Mouse (Mus musculus): Measurements from ENCODE around the gene Mgat5b.
A peak's percentile ranks its signal among the peaks of the same experiment; 100 is the strongest.

The Mgat5b gene

DNA sequence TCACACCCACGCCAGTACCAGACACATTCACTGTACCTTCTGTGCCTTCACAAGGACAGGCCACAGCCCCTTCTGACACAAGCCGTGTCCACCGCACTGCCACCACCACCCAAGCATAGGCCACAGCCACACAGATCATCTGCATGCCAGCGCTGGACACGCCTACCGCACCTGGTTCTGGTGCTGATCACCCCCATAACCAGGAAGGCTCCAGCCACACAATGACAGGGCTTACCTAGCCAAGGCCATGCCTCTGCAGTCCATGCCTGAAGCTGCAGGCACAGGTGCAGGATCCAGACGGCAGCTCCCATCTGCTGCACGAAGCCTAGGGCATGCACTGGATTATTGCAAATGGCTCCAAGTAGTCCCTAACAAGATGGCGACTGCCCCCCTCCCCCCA, 54.8 kb downstream of the Mgat5b start:
- no peak for DNase-seq (ENCODE audit: low read depth in 1 of 2, low spot score in 2 of 2)

DNA sequence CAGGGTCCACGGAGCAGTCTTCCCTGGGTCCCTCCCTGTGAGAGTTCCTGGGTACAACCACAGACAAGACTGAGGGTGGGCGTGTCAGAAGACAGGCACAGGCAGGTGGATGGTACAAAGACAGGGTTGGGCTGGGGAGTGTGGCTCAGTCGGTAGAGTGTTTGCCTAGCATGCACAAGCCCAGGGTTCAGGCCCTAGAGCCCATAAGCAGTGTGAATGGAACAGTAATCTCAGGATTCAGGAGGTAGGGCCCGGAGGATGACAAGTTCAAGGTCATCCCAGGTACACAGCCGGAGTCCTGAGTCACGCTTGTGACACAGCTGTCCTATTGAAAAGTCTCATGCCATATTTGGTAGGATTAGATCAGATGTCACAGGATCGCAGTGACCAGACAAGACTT, 55.7 kb downstream of the Mgat5b start:
- DNase-seq (ENCODE audit: low read depth in 1 of 2, low spot score in 2 of 2): no peak

DNA sequence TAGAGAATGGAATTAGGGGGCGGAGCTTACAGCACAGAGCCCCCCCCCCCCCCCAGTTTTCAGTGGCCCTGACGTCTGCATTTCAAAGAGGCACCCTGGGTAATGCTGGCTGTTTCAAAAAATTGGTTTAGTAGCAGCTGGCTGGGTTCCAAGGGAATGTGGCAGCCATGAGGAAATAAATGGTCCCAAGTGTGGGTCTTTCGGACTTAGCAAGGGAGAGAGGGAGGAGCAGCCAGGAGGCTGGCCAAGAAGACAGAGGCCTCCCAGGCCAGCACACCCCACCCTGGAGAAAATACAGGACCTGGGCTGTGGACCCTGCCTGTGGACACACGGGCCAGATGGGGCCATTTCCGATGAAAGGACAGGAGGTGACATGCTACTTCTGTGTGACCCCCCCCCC, 61.6 kb downstream of the Mgat5b start:
- no peak for DNase-seq (ENCODE audit: low read depth in 1 of 2, low spot score in 2 of 2)

DNA sequence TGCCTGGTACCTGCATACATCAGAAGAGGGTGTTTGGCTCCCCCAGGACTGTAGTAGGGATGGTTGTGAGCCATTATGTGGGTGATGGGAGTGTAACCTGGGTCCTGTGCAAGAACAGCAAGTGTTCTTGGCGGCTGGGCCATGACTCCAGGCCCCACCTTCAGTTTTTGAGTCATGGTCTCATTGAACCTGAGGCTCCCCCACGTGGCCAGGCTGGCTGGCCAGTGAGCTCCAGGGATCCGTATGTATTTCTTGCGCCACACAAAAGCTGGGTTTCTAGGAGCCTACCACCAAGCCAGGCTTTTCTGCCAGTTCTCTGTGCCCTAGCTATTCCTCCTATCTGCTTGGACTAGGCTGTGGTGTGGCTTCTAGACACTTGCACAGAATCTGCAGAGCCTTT, 63.9 kb downstream of the Mgat5b start:
- DNase-seq (ENCODE audit: low read depth in 1 of 2, low spot score in 2 of 2): no peak

DNA sequence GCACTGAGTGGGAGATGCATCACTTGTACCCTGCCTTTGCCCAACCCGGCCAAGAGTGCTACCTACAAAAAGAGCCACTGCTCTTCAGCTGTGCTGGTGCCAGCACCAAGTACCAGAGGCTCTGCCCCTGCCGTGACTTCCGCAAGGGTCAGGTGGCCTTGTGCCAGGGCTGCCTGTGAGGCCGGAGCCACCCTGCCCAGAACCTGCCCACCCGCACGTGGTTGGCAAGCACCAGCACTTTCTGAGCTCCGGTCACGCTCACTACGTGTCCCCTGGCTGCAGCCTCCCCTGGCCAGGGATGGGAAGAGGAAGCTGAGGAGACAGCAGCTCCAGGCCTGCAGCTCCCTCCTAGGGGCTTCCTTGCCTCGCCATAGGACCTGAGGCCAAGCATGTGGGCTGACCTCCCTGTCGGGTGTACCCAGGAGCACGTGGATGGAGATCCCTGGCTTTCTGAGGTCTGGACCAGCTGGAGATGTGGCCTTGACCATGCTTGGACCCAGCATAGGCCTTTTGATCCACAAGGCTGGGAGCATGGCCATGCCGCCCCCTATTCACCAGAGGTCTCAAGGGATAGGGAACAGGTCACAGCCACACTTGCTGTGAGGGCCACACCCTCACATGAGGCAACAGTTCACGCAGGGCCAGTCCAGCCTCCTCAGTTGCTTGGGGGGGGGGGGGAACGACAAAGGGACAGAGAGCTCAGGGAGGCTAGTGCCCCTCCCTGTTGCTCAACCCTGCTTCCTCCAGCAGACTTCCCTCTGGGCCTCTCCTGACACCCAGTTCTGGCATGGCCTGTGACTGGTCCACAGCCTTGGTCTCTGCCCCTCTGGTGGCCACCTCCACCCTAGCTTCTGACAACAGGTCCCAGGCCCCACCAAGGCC, 67.1 kb downstream of the Mgat5b start:
- peak; percentile 41 to 59 for DNase-seq (ENCODE audit: low read depth in 1 of 2, low spot score in 2 of 2)

DNA sequence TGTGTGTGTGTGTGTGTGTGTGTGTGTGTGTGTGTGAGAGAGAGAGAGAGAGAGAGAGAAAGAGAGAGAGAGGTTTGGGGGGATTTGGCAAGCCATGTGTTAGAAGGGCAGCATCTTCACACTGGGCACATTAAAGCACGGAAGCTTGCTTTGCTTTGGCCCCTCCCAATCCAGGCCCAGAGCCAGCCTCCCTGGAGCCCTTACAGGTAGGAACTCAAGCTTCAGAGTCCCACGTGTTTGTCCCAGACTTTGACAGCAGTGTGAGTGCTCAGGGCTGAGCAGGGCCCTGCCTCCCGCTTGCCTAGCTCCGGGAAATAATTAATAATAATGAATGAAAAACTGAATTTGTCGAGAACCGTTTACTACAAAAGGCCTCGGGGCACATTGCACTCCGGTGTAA, 69.5 kb downstream of the Mgat5b start:
- no peak for DNase-seq (ENCODE audit: low read depth in 1 of 2, low spot score in 2 of 2)

DNA sequence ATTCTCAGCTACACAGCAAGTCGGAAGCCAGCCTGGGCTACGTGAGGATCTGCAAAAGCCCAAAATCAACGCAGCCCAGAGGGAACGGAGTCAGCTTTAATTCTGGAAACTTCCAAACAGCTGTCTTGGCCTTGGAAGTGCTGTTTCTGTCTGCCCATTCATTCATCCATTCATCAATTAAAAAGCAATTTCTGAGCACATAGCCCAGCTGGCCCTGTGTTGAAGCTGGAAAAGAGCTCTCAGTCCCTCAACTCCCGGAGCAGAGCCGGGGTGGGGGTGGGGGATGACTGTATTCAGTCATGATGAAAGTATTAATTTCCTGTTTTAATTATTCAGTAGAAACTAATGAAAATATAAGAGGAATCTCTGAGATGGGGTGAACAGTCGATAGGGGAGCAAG, 71.6 kb downstream of the Mgat5b start:
- DNase-seq (ENCODE audit: low read depth in 1 of 2, low spot score in 2 of 2): no peak

DNA sequence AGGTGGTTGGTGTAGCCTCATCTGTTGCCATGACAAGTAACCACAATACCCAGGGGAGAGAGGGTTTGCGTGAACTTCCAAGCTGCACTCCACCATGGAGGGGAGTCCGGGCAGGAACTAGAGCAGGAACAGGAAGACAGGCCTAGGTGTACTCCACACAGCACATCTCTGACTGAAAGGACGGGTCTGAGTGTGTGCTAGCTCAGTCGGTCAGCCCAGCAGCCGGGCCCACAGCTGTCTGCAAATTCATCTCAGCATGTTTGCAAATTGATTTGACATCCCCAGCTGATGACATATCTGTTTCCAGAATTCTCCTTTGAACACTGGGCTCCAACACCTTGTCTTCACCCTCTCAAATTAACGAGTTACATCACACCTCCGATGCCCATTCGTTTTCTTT, 72.7 kb downstream of the Mgat5b start:
- no peak for DNase-seq (ENCODE audit: low read depth in 1 of 2, low spot score in 2 of 2)

DNA sequence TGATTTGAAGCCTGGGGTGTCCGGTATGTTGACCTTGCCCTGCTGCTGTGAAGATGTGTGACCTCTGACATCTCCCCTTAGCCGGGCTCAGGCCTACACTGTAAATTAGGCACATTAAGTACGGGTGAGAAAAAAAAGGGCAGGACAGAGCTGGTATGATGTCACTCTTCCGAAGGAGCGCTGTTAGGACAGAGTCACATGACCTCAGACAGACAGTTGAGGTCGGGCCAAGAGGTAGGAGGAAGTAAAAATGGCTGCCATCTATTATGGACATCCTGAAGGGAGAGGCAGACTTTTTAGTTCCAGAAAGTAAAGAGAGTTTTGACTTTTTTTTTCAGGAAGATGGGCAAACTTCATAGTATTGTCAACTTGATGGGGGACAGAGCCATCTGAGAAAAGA, 73.3 kb downstream of the Mgat5b start:
- no peak for DNase-seq (ENCODE audit: low read depth in 1 of 2, low spot score in 2 of 2)

DNA sequence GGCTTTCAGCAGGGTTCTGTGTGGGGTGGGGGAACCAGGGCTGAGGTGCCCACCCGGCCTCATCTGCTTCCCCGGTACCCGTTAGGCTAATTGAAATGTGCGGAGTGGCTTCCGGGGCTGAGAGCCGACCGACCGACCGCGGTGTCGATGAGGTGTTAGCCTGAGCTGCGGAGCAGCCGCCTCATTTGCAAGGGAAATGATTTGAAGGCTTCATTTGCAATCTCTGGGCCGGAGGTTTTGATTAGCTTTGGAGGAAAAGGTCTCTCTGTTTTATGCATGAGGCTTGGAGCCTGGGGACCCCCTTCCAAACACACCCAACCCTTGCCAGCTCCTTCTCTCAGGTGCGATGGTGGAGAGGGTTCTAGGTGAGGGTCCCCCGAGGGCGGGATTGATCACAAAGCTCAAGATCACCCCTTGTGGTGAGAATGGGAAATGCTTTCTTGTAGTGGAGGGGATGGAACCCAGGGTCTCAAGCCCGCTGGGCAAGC, 75.5 kb downstream of the Mgat5b start:
- DNase-seq (ENCODE audit: low read depth in 1 of 2, low spot score in 2 of 2): no peak

DNA sequence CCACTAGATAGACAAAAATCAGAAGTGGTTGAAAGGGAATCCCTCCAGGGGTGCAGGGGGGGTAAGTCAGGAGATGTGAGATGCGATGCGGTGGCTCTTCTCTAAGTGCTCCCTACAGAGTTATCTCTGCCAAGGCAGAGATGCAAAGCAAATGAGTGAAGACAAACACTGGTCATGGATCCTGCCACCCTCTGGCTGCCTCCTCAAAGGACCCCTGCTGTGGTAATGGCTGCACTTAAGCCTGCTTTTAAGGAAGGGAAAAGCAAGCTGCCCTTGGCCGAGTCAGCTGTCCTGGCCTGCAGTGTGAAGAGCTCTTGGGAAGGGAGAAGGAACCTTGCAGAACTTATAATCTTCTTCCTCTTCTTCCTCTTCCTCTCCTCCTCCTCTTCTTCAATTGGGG, 78.3 kb downstream of the Mgat5b start:
- DNase-seq (ENCODE audit: low read depth in 1 of 2, low spot score in 2 of 2): no peak

DNA sequence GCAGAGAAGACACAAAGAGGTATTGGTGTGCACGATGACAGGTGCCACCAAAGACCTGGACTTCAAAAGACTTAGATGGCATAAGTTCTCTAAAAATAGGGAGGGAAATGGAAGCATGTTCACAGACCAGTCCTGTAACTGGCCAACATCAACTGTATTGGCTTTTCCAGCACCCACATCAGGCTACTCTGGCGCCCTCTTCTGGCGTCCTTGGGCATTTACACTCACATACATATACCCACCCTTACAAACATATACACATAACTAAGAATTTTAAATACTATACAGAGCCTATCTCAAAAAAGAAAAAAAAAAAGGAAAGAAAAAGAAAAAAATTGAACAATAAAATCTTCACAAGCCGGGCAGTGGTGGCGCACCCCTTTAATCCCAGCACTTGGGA, 80.3 kb downstream of the Mgat5b start:
- no peak for DNase-seq (ENCODE audit: low read depth in 1 of 2, low spot score in 2 of 2)

DNA sequence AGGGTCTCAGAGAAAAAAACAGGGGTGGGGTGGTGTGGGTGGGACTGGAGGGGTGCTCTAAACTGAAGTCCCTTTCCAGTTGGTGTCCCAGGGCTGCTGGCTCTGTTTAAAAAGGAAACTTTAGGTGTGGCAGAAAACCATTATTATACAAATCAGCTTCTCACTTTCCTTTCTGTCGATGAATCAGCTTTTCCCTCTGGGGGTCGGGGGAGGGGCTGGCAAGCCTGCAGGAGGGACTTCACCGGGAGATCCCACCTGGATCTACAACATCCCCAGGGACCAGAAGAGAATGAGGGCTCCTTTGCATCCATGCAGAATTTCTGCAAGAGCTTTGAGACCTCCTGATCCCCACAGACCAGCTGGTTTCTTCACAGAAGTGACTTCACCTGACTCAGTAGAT, 81.6 kb downstream of the Mgat5b start:
- no peak for DNase-seq (ENCODE audit: low read depth in 1 of 2, low spot score in 2 of 2)

DNA sequence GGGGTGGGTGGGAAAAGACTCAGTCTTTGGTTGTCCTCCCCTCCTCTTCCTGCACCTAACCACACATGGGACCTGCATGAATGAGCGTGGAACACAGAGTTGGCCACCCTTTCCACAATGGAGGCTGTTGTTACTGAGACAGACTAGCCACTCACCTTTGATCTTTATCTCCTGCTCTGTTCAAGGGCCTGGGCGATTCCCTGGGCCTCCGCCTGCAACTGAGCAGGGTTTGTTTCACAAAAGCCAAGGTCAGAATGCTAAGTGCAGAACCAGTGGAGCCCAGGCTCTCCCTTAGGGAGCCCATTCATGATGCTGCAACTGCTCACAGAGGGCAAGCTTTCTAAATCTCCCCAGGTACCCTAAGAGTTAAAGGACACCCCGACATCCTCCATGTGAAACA, 83.1 kb downstream of the Mgat5b start:
- no peak for DNase-seq (ENCODE audit: low read depth in 1 of 2, low spot score in 2 of 2)

DNA sequence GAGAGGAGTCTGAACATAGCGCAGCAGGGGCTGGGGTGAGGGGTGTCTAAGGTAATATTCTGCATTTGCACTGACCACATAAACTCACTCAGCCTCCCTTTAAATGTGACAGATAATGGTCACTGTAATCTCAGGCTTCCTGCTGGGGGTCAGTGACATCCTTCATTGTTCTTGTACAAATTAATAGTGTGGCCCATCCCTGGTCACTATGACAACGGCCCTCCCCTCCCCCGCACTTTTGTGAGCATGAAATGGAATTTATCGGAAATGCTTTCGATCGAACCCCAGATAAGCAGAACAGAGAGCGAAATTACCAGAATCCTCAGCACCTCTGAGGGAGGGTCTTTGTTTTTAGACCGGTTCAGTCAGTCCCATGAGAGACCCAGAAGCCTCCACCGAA, 84.8 kb downstream of the Mgat5b start:
- no peak for DNase-seq (ENCODE audit: low read depth in 1 of 2, low spot score in 2 of 2)

DNA sequence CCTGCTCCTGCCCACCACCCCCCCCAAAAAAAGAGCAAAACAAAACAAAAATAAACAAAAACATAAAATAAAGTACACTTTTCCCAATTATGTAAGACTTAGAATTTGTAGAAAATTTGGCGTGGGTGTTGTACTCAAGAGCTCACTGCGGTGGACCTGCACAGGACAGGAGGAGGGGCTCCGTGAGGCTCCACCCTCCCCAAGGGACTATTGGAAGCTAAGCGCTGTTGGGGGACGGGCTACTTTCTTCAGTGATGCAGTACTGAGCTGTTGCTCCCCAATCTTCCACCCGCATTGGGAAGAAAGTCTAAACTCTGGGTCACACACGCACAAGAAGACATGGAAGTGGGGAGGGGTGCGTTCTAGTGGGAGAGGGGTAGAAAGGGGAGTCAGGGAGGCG, 85.6 kb downstream of the Mgat5b start:
- no peak for DNase-seq (ENCODE audit: low read depth in 1 of 2, low spot score in 2 of 2)

DNA sequence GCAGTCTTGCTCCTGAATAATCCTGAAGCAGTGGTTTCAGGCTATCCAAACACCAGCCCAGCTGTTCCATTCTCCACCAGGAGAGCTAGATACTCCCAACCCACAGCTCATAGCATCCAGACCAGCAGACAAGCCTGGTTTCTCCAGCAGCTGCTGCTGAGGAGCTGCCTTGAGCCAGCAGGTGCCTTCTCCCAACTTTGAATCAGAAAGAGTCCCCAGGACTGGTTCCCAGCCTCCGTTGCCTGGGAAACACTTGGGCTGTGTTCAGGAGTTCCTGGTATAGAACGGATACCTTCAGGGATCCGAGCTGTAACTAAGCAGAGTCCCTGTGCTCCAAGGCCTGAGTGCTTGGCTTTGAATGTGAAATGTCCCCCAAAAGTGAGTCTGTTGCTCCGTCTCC, 98.8 kb downstream of the Mgat5b start:
- no peak for DNase-seq (ENCODE audit: low read depth in 1 of 2, low spot score in 2 of 2)

DNA sequence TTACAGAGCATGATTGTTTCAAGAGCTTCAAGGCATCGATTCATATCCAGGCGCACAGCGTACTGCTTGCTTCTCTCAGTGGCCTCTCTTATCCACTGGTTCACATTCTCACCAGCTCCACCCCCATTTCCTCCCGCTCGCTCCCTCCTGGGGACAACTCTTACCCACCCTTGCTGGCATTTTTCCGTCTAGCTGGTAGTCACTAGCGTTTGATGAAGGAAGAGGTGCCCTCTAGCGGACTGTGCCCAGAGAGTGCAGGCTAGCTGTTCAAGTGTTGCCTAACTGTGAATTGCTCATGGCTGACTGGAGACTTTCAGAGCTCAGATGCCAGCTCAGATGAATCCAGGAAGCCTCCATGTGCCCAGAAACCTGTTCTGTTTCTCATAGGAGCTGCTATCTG, 99.7 kb downstream of the Mgat5b start:
- DNase-seq (ENCODE audit: low read depth in 1 of 2, low spot score in 2 of 2): peak; percentile 18 to 34

DNA sequence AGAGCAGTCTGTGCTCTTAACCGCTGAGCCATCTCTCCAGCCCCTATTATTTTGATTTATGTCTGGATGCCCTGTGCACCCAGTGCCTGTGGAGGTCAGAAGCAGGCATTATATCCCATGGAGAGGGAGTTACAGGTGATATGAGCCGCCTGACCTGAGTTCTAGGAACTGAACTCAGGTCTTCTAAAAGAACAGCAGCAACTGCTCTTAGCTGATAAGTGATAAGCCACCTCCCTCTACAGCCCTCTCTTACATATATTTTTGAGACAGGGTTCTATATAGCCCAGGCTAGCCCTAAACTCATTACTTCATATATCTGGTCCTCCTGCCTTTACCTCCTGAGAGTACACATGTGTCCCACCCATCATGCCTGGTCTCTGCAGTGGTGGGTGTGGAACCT, 102.4 kb downstream of the Mgat5b start:
- no peak for DNase-seq (ENCODE audit: low read depth in 1 of 2, low spot score in 2 of 2)

DNA sequence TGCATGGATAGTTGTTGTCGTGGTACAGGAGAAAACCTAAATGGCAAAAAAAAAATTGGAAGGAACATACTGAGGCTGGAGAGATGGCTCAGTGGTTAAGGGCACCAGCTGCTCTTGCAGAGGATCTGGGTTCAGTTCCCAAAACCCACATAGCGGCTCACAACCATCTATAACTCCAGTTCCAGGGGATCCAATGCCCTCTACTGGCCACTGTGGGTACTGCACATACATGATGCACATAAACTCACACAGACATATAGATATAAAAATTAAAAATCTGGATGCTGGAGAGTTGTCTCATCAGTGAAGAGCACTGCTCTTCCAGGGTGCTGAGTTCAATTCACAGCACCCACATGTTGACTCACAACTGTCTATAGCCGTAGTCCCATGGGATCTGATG, 104.9 kb downstream of the Mgat5b start:
- no peak for DNase-seq (ENCODE audit: low read depth in 1 of 2, low spot score in 2 of 2)

DNA sequence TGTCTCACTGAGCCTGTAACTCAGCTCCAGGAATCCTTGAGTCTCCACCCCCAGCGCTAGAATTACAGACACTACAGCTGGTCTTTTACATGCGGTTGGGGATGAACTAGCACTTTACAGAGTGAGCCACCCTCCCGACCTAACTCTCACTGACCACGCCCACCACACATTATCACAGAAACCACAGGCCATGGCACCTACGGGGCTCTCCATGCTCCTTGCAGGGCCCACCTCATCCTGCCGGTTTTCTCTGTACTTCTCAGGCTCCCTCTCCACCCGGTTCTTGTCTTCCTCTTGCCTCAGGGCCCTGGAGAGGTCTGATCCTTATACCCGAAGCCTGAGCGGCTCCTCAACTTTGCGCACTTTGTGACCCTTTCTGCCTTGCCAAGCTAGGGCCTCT, 109.0 kb downstream of the Mgat5b start:
- no peak for DNase-seq (ENCODE audit: low read depth in 1 of 2, low spot score in 2 of 2)

DNA sequence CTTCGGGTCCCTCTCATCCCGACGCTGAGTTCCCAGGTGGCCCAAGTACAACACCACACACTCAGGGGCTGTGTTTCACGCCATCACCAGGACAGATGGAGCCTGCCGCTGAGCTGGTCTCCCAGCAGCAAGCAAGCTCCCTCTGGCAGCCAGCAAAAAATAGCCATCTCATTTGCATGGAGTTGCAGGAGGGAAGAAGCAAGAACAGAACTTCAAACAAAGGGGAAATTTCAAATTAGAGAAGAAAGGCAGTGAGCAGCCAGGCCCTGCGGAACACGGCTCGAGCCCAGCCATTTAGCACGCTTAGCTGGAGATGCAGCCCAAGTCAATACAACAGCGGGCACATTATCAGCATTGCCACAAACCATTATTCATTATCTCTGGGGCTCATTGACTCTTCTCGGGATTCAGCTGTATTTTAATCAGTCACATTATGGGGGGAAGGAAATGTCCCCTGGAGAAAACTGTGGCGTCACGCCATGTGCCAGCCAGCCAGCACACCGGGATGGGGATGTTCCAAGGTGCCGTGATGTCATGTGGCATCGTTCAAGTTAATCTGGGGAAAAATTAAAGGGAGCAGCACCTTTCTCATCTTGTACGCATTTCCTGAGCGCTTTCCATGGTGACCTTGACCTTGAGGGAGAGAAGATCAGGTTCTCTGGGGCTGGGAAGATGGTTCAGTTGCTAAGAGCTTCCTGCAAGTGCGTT, 110.4 kb downstream of the Mgat5b start:
- DNase-seq (ENCODE audit: low read depth in 1 of 2, low spot score in 2 of 2): no peak

DNA sequence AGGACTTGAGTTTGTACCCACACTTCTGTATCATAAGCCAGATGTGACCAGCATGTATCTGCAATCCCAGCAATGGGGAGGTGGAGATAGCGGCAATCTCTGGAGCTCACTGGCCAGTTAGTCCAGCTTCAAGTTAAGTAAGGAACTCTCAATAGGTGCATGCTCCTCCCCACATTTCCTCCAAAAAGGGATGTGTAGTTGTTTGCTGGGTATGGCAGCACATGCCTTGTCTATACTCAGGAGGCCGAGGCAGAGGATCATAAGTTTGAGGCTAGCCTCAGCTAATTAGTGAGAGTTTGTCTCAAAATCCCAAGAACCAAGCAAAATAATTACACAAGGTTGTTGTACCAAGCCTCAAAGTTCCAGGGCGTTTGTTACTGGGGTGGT, 110.9 kb downstream of the Mgat5b start:
- no peak for DNase-seq (ENCODE audit: low read depth in 1 of 2, low spot score in 2 of 2)
